Mouse (Mus musculus) CD8-positive naive resting alpha-beta T cell, adult 2 months (primary cell): ENCODE results near the gene Cemip.

Experiments
- DNase-seq, 2 experiments: peaks; one replicate each; pipeline ENCODE4 v3.0.0; 2022; ENCODE audit warnings: low read depth in 2 of 2, low spot score in 2 of 2

Gene Cemip

GRCm38 (mm10) chr7:83972485-83972884 lies 113.8 kb downstream of the Cemip start:
- no peak for DNase-seq

GRCm38 (mm10) chr7:83966047-83966818 lies 120.1 kb downstream of the Cemip start:
- DNase-seq: no peak

- no peak for DNase-seq
Measured at GRCm38 (mm10) chr7:83965181-83965580, 121.1 kb downstream of the Cemip start.

- DNase-seq: no peak
Measured at GRCm38 (mm10) chr7:83952511-83952910, 133.8 kb downstream of the Cemip start.

GRCm38 (mm10) chr7:83951327-83951726 lies 135.0 kb downstream of the Cemip start:
- DNase-seq: no peak

- DNase-seq: no peak
Measured at GRCm38 (mm10) chr7:83949662-83950061, 136.6 kb downstream of the Cemip start.

GRCm38 (mm10) chr7:83948743-83949142 lies 137.6 kb downstream of the Cemip start:
- DNase-seq: no peak

GRCm38 (mm10) chr7:83941701-83942101 lies 144.6 kb downstream of the Cemip start:
- no peak for DNase-seq

- no peak for DNase-seq
Measured at GRCm38 (mm10) chr7:83940136-83940535, 146.2 kb downstream of the Cemip start.

GRCm38 (mm10) chr7:83939017-83939721 lies 147.1 kb downstream of the Cemip start:
- DNase-seq: no peak

GRCm38 (mm10) chr7:83921637-83922036 lies 164.7 kb downstream of the Cemip start:
- no peak for DNase-seq

- no peak for DNase-seq
Measured at GRCm38 (mm10) chr7:83920241-83920640, 166.1 kb downstream of the Cemip start.

- peak; percentile 41 to 65 for DNase-seq
Measured at GRCm38 (mm10) chr7:83914566-83914965, 171.7 kb downstream of the Cemip start.

- DNase-seq: no peak
Measured at GRCm38 (mm10) chr7:83913995-83914394, 172.3 kb downstream of the Cemip start.

- no peak for DNase-seq
Measured at GRCm38 (mm10) chr7:83913405-83913932, 172.8 kb downstream of the Cemip start.

- no peak for DNase-seq
Measured at GRCm38 (mm10) chr7:83911909-83912308, 174.4 kb downstream of the Cemip start.

GRCm38 (mm10) chr7:83904831-83905230 lies 181.5 kb downstream of the Cemip start:
- DNase-seq: no peak

GRCm38 (mm10) chr7:83902296-83903145 lies 183.8 kb downstream of the Cemip start:
- no peak for DNase-seq

GRCm38 (mm10) chr7:83901425-83901824 lies 184.9 kb downstream of the Cemip start:
- DNase-seq: no peak

GRCm38 (mm10) chr7:83900519-83900918 lies 185.8 kb downstream of the Cemip start:
- DNase-seq: no peak

- no peak for DNase-seq
Measured at GRCm38 (mm10) chr7:83898267-83898666, 188.0 kb downstream of the Cemip start.
